Mouse (Mus musculus) olfactory bulb, adult 2 months (tissue): Measurements from ENCODE around the gene Snx9.

Experiments
- CTCF ChIP-seq: fragments of 200-500 bp; IDR thresholded peaks from 2 replicates; pipeline ENCODE4 v1.5.1; 2012; ENCODE audit warnings: low read depth, mild to moderate bottlenecking, low read length, moderate library complexity; ENCODE audit not compliant: insufficient read depth
- POLR2A ChIP-seq: fragments of 200-500 bp; IDR thresholded peaks from 2 replicates; pipeline ENCODE4 v1.6.1; 2012; ENCODE audit warnings: mild to moderate bottlenecking, low read depth, low read length, moderate library complexity; ENCODE audit not compliant: insufficient read depth

- TF ChIP-seq CTCF, result no peak
- TF ChIP-seq POLR2A, result no peak
Measured at GRCm38 (mm10) chr17:5850476-5850875, 9.3 kb downstream of the Snx9 start.
